ENCODE assay signal across 13 mouse cellular contexts in the genomic region with DNA sequence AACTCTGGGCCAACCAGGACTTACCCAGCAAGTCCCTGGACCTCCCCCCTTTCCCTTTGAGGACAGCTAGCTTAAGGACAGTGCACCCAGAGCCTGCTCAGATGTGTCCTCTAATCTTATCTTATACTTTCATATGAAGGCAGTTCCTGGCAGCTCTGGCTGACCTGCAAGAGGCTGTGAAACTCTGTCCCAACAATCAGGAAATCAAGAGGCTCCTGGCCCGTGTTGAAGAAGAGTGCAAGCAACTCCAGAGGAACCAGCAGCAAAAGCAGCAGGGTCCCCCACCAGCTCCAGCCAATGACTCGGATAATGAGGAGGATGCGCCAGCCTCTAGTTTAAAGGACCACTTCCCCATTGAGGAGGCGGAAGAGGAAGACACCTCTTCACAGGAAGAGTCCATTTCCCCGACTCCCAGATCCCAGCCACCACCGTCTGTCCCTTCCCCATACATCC. TPM values are rescaled to one million over a fixed set of nuclear protein-coding genes. Genes with fewer than 3 reads are reported as not detected.
A peak's percentile ranks its signal among the peaks of the same experiment; 100 is the strongest.
DNase-seq lines count a peak whose midpoint lies in the region; ATAC-seq lines count a peak whose summit lies in the region.
"Had no signal": no experiment of that assay in that cellular context is flagged by ENCODE, and none has a peak within 500 bp of the region (broad histone marks: within the 10 kb centered on the region; RNA-seq: fewer than 3 reads in every experiment).

No protein-coding gene starts in this region.

- no peak for DNase-seq in hindbrain, embryonic 10.5 days (ENCODE audit: low spot score)
- DNase-seq in MEL-GATA-1-ER (ENCODE audit: extremely low read depth, low read depth) (peak; percentile 65), MN1 (ENCODE audit: low spot score) (no peak)
- DNase-seq in cerebellum, postnatal 14 days, result no peak
- DNase-seq: cerebellum, adult 8-10 months; lung, embryonic 14.5 days; thymus, postnatal 36 days had no signal

- no peak for ATAC-seq in hindbrain, embryonic 16.5 days
- ATAC-seq in embryonic facial prominence, embryonic 13.5 days (ENCODE audit: insufficient number of reproducible peaks, insufficient read depth, low FRiP score, low TSS enrichment, low read depth), result no peak
- peak; percentile 58 for ATAC-seq in megakaryocyte progenitor cell, adult 5-6 weeks (replicated peaks; ENCODE audit: poor library complexity)
- ATAC-seq: forebrain, embryonic 16.5 days had no signal

- no peak overlapping the region for H3K4me2 ChIP-seq in hindbrain, embryonic 16.5 days (ENCODE audit: low read length)
- H3K4me2 ChIP-seq in embryonic facial prominence, embryonic 13.5 days, result no peak overlapping the region
- H3K4me2 ChIP-seq: lung, embryonic 14.5 days; midbrain, embryonic 12.5 days had no signal

- peaks cover 4% of the 10 kb centered on the region; the same call in 1 of the 2 replicates for H3K9me3 ChIP-seq in hindbrain, embryonic 10.5 days
- H3K9me3 ChIP-seq in hindbrain, embryonic 16.5 days (ENCODE audit: control insufficient read depth, low read length), result no peaks in the 10 kb centered on the region
- no peaks in the 10 kb centered on the region for H3K9me3 ChIP-seq in embryonic facial prominence, embryonic 13.5 days

- no peak overlapping the region for H3K9ac ChIP-seq in hindbrain, embryonic 16.5 days (ENCODE audit: low read depth, low read length)
- no peak overlapping the region for H3K9ac ChIP-seq in embryonic facial prominence, embryonic 13.5 days
- H3K9ac ChIP-seq: lung, embryonic 14.5 days; midbrain, embryonic 12.5 days had no signal

- H3K4me3 ChIP-seq in hindbrain, embryonic 10.5 days, result no peak overlapping the region
- H3K4me3 ChIP-seq in hindbrain, embryonic 16.5 days (ENCODE audit: low read length), result no peak overlapping the region
- no peak overlapping the region for H3K4me3 ChIP-seq in embryonic facial prominence, embryonic 13.5 days
- H3K4me3 ChIP-seq: layer of hippocampus, adult 2 months; midbrain, embryonic 12.5 days had no signal

- peak overlapping the region; percentile 73; the same call in 1 of the 2 replicates for H3K27ac ChIP-seq in hindbrain, embryonic 10.5 days
- H3K27ac ChIP-seq in hindbrain, embryonic 16.5 days (ENCODE audit: low read depth, low read length), result no peak overlapping the region
- peak overlapping the region; percentile 39; the same call in 1 of the 2 replicates for H3K27ac ChIP-seq in embryonic facial prominence, embryonic 13.5 days
- H3K27ac ChIP-seq: layer of hippocampus, adult 2 months; midbrain, embryonic 12.5 days had no signal

- WGBS in hindbrain, embryonic 10.5 days, result 81% methylated on average over 6 of the region's 6 CpGs
- WGBS in hindbrain, embryonic 16.5 days, result 71% methylated on average over 6 of the region's 6 CpGs
- WGBS in embryonic facial prominence, embryonic 13.5 days, result 74% methylated on average over 6 of the region's 6 CpGs

- H3K36me3 ChIP-seq in hindbrain, embryonic 10.5 days, result peaks cover 25% of the 10 kb centered on the region
- 0 out of 2 replicates have a peak, but pooled peaks cover 1% of the 10 kb centered on the region for H3K36me3 ChIP-seq in hindbrain, embryonic 16.5 days (ENCODE audit: control insufficient read depth, insufficient read depth, low read length)
- peaks cover 57% of the 10 kb centered on the region for H3K36me3 ChIP-seq in embryonic facial prominence, embryonic 13.5 days

- H3K27me3 ChIP-seq in hindbrain, embryonic 10.5 days (ENCODE audit: insufficient read depth, poor library complexity, severe bottlenecking), result no peaks in the 10 kb centered on the region
- H3K27me3 ChIP-seq in hindbrain, embryonic 16.5 days (replicated peaks; ENCODE audit: control insufficient read depth, insufficient read depth, low read length), result no peaks in the 10 kb centered on the region
- no peaks in the 10 kb centered on the region for H3K27me3 ChIP-seq in embryonic facial prominence, embryonic 13.5 days
- H3K27me3 ChIP-seq: midbrain, embryonic 12.5 days had no signal

- peaks cover 24% of the 10 kb centered on the region for H3K4me1 ChIP-seq in hindbrain, embryonic 10.5 days (replicated peaks)
- peaks cover 12% of the 10 kb centered on the region for H3K4me1 ChIP-seq in hindbrain, embryonic 16.5 days (ENCODE audit: control insufficient read depth, insufficient read depth, low read depth, low read length)
- peaks cover 9% of the 10 kb centered on the region; the same call in 1 of the 2 replicates for H3K4me1 ChIP-seq in embryonic facial prominence, embryonic 13.5 days

RNA-seq across cellular contexts. Expression of gene Wdsub1, which starts 39.8 kb away (rescaled TPM):
- 17.4 and 17.5 TPM in 2 replicates for polyA plus RNA-seq in hindbrain, embryonic 10.5 days (2016; fragmentation: Nextera tagmentation; extraction: Ambion mirVana)
- 18.9 and 20.4 TPM in 2 replicates for polyA plus RNA-seq in hindbrain, embryonic 16.5 days (2015; fragmentation: Nextera tagmentation; extraction: Ambion mirVana)
- 44.1 and 45.8 TPM in 2 replicates for polyA plus RNA-seq in embryonic facial prominence, embryonic 13.5 days (2015; fragmentation: Nextera tagmentation; extraction: Ambion mirVana)
- total RNA-seq in megakaryocyte progenitor cell, adult 5-6 weeks (2015), result 8.2 and 9.3 TPM in 2 replicates
- total RNA-seq in megakaryocyte progenitor cell, adult 5-6 weeks (2017), result 10.2 and 12.2 TPM in 2 replicates
